Mouse (Mus musculus) kidney, embryonic 15.5 days (tissue): ENCODE results near the gene Srr. TPM values are rescaled to one million over a fixed set of nuclear protein-coding genes. Genes with fewer than 3 reads are reported as not detected.

ENCODE experiments used
- microRNA-seq: library from miRNA; unstranded; fragments of <30 nt; microRNA quantifications from one replicate; pipeline ENCODE4, GENCODE M21; 2016
- polyA plus RNA-seq: library from polyadenylated mRNA; unstranded; fragments of >200 nt; fragmentation: Nextera tagmentation; extraction: Ambion mirVana; gene quantifications from 2 replicates; pipeline ENCODE4 v1.2.1, GENCODE M21; 2015

Gene Srr
- polyA plus RNA-seq, 1 experiment from 2014 or later: 24.4 TPM

Small RNA genes lying within 50 kb of the gene (microRNA-seq; reads per million reads assigned to microRNA genes)
- not detected for gene Mir6926

Other genes starting within 250 kb of the Srr start
- gene Pafah1b1, start 201.3 kb downstream of the Srr start, polyA plus RNA-seq: 42.0 and 50.1 TPM in 2 replicates
- gene Mettl16, start 155.1 kb downstream of the Srr start, polyA plus RNA-seq: 54.8 and 55.4 TPM in 2 replicates
- gene Mnt, start 95.0 kb downstream of the Srr start, polyA plus RNA-seq: 5.0 and 5.7 TPM in 2 replicates
- 6.1 and 7.3 TPM in 2 replicates for gene Sgsm2, start 28.9 kb downstream of the Srr start, polyA plus RNA-seq
- 50.6 and 51.4 TPM in 2 replicates for gene Tsr1, start 27.9 kb downstream of the Srr start, polyA plus RNA-seq
- 17.5 and 18.2 TPM in 2 replicates for gene Smg6, start 125 bp downstream of the Srr start, polyA plus RNA-seq
- 24.3 and 25.9 TPM in 2 replicates for gene Hic1, start 243.6 kb upstream of the Srr start, polyA plus RNA-seq